Mouse (Mus musculus) heart, postnatal 36 days (tissue): Measurements from ENCODE around the gene Mfap4. TPM values are rescaled to one million over a fixed set of nuclear protein-coding genes. Genes with fewer than 3 reads are reported as not detected.

Experiments used
- DNase-seq, 2 experiments: peaks; one replicate each; pipeline ENCODE4 v3.0.0; 2021 to 2022
- intact Hi-C: fragments of 180-260 bp; cut with DNase I; formaldehyde crosslinking; loops from one replicate; pipeline ENCODE4 v1.15.1; 2025
- total RNA-seq, 2 experiments: library from RNA; stranded (reverse); gene quantifications; 2 replicates each; pipeline ENCODE4 v1.2.3; 2021

Mfap4 gene
- total RNA-seq, 2 experiments from 2014 or later = 32.3 to 38.4 TPM

GRCm38 (mm10) chr11:61503933-61504332, 18.7 kb downstream of the Mfap4 start:
- no peak for DNase-seq
- intact Hi-C loops = loop anchor here (1.0 to 2.0 kb wide), 5 partner anchors 75 to 155 kb away; partner anchors contain the start of gene Epn2

- intact Hi-C loops = loop anchor here (1.0 to 5.0 kb wide), 7 partner anchors 74 to 307 kb away; partner anchors contain the start of gene Epn2
- DNase-seq = peak; percentile 95 to 98
Measured at GRCm38 (mm10) chr11:61504713-61505257, 19.6 kb downstream of the Mfap4 start, which contains the start of gene B9d1. Gene B9d1, plus strand, starts transcription at chr11:61505144.

DNA sequence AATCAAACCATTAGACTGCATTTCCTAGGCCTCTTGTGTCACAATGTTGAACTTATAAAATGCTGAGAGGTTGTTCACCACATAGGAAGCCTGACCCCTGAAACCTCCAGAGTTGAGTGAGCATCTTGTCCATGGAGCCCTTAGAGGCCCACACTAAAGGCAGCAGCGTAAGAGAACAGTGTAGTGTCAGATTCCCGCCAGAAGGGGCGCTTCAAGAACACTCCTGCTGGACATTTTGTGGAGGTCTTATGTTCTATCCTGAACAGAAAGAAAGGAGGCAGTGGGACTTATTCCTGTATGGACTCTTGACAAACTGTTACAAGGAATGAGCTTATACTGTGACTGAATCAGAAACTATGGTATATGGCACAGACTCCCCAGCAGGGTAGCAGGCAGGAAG, 29.7 kb downstream of the Mfap4 start:
- intact Hi-C loops = no loop called here
- peak in 1 of 2 experiments; percentile 60 for DNase-seq

DNA sequence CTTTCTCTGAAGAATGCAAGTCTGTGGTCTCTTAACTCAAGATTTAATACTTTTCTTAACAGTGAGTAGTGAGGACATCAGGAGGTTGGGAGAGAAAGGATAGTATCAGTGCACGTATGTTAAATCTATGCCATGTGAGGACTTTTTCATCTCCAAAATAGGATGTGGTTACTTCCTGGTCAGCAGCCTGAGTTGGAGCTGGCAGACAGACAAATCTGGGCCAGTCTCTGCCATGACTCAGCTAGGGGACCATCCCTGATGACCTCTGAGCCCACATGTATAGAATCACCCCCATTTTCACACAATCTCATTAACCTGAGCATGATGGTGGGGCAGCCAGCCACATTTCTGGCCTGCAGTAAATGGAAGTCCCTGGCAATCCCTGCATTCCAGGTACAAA, 32.7 kb downstream of the Mfap4 start:
- intact Hi-C loops = no loop called here
- no peak for DNase-seq

GRCm38 (mm10) chr11:61518871-61519270, 33.6 kb downstream of the Mfap4 start:
- intact Hi-C loops = no loop called here
- no peak for DNase-seq

- intact Hi-C loops = no loop called here
- DNase-seq = no peak
Measured at GRCm38 (mm10) chr11:61519484-61520107, 34.4 kb downstream of the Mfap4 start.

GRCm38 (mm10) chr11:61526872-61527271, 41.6 kb downstream of the Mfap4 start:
- intact Hi-C loops = no loop called here

DNA sequence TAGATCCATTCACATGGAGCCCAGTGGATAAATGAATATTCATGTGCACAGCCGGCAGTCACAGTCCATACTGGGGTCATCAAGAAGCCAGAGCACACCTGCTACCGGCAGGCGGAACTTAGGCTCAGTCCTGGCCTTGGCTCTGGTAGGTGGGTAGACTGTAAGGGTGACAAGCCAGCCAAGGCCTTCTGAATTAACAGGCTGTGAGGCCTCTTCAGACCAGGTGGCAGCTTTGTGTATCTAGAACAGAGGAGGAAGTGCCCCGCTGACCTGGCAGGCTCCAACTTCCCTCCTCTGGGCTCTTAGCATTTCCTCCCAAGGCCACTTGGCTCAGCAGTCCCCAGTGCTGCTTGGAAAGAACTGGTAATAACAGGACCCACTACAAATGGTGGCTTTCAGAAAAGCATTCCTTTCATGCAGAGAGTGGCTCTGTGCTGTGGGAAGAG, 44.1 kb downstream of the Mfap4 start:
- intact Hi-C loops = no loop called here
- DNase-seq = no peak

More at GRCm38 (mm10) chr11:61526872-61527271, 41.6 kb downstream of the Mfap4 start:
- DNase-seq = no peak

DNA sequence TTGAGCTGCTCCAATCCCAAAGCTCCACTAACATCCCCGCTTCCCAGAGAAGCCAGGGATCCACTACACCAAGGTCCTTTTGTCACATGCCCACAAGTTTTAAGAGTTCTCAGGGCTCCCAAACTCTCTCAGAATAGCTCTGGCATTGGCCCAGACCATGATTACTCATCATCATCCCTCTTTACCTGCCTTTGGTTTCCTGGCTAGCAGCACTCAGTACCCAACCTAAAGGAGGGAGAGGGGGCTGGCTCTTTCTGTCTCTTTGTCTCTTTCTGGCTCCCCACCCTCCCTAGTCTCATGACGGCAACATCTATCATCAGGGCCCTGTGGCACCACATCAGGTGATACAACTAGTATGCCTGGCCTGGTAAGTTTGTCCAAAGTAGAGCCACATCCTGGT, 47.6 kb downstream of the Mfap4 start:
- intact Hi-C loops = loop anchor here (2.0 kb wide), 1 partner anchor 86 kb away; no protein-coding TSS in a partner anchor
- peak in 1 of 2 experiments; percentile 22 for DNase-seq

- DNase-seq = peak; percentile 34 to 39
- intact Hi-C loops = loop anchor here (2.0 kb wide), 1 partner anchor 85 kb away; no protein-coding TSS in a partner anchor
Measured at GRCm38 (mm10) chr11:61533571-61533970, 48.3 kb downstream of the Mfap4 start.

DNA sequence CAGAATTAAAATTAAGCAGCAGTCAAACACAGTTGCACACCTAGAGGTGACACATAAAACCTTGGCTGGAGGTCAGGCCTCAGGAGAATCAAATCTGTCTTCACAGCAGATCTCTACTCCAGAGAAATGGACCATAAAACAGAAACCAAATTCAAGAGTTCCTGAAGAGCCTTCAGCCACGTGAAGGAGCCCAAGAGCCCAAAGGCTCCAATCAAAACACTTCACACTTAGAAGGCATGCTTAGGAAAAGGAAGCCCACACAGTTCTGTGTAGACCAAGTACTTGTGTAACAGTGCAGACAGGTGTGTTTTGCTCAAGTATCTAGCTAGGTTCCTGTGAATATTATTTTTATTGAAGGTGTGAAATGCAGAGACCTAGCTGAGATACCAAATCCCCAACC, 50.3 kb downstream of the Mfap4 start:
- intact Hi-C loops = loop anchor here (2.0 kb wide), 1 partner anchor 43 kb away; the partner anchor contains the start of gene Epn2
- DNase-seq = no peak

- intact Hi-C loops = no loop called here
- no peak for DNase-seq
Measured at GRCm38 (mm10) chr11:61536952-61537351, 51.7 kb downstream of the Mfap4 start.

DNA sequence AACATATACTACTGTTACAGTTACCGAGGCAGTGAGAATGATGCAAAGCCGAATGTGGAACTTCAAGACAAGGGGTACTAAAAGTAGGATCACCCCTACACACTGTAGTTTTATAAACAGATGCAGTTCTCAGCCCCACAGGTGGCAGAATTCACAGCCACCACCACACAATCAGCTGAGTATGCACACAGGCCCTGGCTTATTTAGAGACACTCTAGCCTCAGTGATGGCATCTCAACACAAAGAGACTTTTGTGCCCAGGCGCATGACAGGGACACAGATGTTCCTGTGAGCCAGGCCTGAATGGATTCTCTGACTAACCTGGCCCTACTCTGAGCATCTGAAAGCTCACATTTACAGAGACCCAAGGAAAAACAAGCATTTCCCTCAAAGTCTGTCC, 52.1 kb downstream of the Mfap4 start:
- intact Hi-C loops = no loop called here
- DNase-seq = no peak

Other genes starting within 250 kb of the Mfap4 start
- gene Aldh3a2, start 218.0 kb upstream of the Mfap4 start, total RNA-seq = 10 to 100 TPM; 35.3 to 41.7 TPM
- not detected for gene Slc47a2, start 142.6 kb upstream of the Mfap4 start, total RNA-seq
- gene Slc47a1, start 107.1 kb upstream of the Mfap4 start, total RNA-seq = 10 to 100 TPM; 28.5 to 30.5 TPM
- gene Rnf112, start 31.3 kb upstream of the Mfap4 start, total RNA-seq = not detected
- gene Mapk7, start 9.0 kb downstream of the Mfap4 start, total RNA-seq = 1 to 10 TPM; 5.7 to 6.4 TPM
- gene B9d1, start 19.7 kb downstream of the Mfap4 start, total RNA-seq = 1 to 10 TPM; 6.2 to 7.4 TPM
- 10 to 100 TPM; 24.0 to 26.9 TPM for gene Epn2, start 94.3 kb downstream of the Mfap4 start, total RNA-seq
- gene Grap, start 167.8 kb downstream of the Mfap4 start, total RNA-seq = 10 to 100 TPM; 11.5 to 15.0 TPM
- gene Fam83g, start 198.7 kb downstream of the Mfap4 start, total RNA-seq = under 1 TPM; 0.11 to 0.16 TPM
- not detected for gene Slc5a10, start 235.4 kb downstream of the Mfap4 start, total RNA-seq